Mouse (Mus musculus) CD8-positive naive resting alpha-beta T cell, adult 57 days (primary cell): ENCODE data around the gene Chaf1b. TPM values are rescaled to one million over a fixed set of nuclear protein-coding genes. Genes with fewer than 3 reads are reported as not detected.

Experiments
- total RNA-seq: library from RNA; stranded (reverse); gene quantifications from one replicate; pipeline ENCODE4 v1.2.4, GENCODE M21; 2023

The Chaf1b gene
- total RNA-seq: 10.6 TPM

DNA sequence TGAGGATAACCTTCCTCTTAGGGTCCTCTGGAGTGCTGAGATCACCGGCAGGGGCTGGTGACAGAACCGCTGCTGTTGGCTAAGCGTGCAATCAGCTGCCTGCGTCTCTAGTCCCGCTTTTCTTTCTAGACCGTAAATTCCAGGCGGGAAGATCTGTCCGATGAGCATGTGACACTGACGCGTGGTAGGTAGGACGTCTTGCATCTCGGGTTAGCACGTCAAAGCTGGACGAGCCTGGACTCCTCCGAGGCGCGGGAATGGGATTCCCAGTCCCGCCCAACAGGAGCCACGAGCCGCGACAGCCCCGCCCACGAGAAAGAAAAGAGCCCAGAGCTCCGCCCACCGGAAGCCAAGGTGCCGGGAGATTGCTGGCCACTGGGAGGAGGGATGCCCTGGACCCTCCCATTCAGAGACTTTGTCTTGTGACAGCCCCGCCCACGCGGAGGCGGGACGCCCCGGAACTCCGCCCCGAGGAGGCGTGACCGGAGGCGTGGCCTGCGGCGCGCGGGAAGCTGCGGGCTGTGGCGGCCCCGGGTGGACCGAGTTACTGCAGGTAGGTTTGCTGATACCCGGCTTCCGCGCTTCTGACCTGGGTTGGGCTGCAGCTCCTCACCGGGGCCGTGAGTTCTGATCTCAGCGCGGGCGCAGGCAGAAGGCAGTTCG is at the start of gene Chaf1b:
Gene Chaf1b (plus strand): TSS at position 479 of the 663 bp plus-strand sequence.

Other genes starting within 250 kb of the Chaf1b start
- not detected for gene Cbr3, start 200.7 kb upstream of the Chaf1b start, total RNA-seq
- 56.6 TPM for gene Dop1b, start 172.0 kb upstream of the Chaf1b start, total RNA-seq
- 122 TPM for gene Morc3, start 51.8 kb upstream of the Chaf1b start, total RNA-seq
- gene Cldn14, start 124.9 kb downstream of the Chaf1b start, total RNA-seq: not detected
- not detected for gene Sim2, start 201.0 kb downstream of the Chaf1b start, total RNA-seq